Mouse (Mus musculus) forebrain, embryonic 13.5 days (tissue): ENCODE measurements around the gene Cdh22. TPM values are rescaled to one million over a fixed set of nuclear protein-coding genes. Genes with fewer than 3 reads are reported as not detected.

Source experiments
- ATAC-seq: fragments of 200-750 bp; cut with Nextera tagmentation; 2 replicates; pipeline ENCODE4 v1.8.0; 2017
- H3K27ac ChIP-seq: fragments of 300-500 bp; sonication (generic); 2 replicates; pipeline ENCODE4 v1.5.1; 2015; ENCODE audit warnings: inconsistent platforms, mild to moderate bottlenecking, moderate library complexity
- H3K27me3 ChIP-seq: fragments of 300-500 bp; sonication (generic); 2 replicates; pipeline ENCODE4 v1.6.1; 2015; ENCODE audit warnings: mild to moderate bottlenecking, inconsistent platforms
- H3K36me3 ChIP-seq: fragments of 300-500 bp; sonication (generic); 2 replicates; pipeline ENCODE4 v1.6.1; 2015; ENCODE audit warnings: mild to moderate bottlenecking, inconsistent platforms; ENCODE audit not compliant: poor library complexity, severe bottlenecking
- H3K4me1 ChIP-seq: fragments of 300-500 bp; sonication (generic); 2 replicates; pipeline ENCODE4 v1.6.1; 2015; ENCODE audit warnings: inconsistent platforms
- H3K4me2 ChIP-seq: fragments of 300-500 bp; sonication (generic); 2 replicates; pipeline ENCODE4 v1.6.1; 2015; ENCODE audit warnings: inconsistent platforms, mild to moderate bottlenecking, moderate library complexity
- H3K4me3 ChIP-seq: fragments of 300-500 bp; sonication (generic); 2 replicates; pipeline ENCODE4 v1.5.1; 2015; ENCODE audit warnings: mild to moderate bottlenecking, inconsistent platforms
- H3K9ac ChIP-seq: fragments of 300-500 bp; sonication (generic); 2 replicates; pipeline ENCODE4 v1.6.1; 2015; ENCODE audit warnings: mild to moderate bottlenecking, inconsistent platforms
- H3K9me3 ChIP-seq: fragments of 300-500 bp; sonication (generic); replicated peaks from 2 replicates; pipeline ENCODE4 v1.6.1; 2016; ENCODE audit warnings: inconsistent platforms
- WGBS: fragments of 180-500 bp; shearing (Covaris S2); methylation state at CpG from one replicate; pipeline ENCODE4 v1.1.7; 2015; 5-methylcytosine and 5-hydroxymethylcytosine counted together
- polyA plus RNA-seq: library from polyadenylated mRNA; unstranded; fragments of >200 nt; fragmentation: Nextera tagmentation; extraction: Ambion mirVana; gene quantifications from 2 replicates; pipeline ENCODE4 v1.2.1, GENCODE M21; 2015

Gene Cdh22
- polyA plus RNA-seq, 1 experiment from 2014 or later, result 5.0 TPM

DNA sequence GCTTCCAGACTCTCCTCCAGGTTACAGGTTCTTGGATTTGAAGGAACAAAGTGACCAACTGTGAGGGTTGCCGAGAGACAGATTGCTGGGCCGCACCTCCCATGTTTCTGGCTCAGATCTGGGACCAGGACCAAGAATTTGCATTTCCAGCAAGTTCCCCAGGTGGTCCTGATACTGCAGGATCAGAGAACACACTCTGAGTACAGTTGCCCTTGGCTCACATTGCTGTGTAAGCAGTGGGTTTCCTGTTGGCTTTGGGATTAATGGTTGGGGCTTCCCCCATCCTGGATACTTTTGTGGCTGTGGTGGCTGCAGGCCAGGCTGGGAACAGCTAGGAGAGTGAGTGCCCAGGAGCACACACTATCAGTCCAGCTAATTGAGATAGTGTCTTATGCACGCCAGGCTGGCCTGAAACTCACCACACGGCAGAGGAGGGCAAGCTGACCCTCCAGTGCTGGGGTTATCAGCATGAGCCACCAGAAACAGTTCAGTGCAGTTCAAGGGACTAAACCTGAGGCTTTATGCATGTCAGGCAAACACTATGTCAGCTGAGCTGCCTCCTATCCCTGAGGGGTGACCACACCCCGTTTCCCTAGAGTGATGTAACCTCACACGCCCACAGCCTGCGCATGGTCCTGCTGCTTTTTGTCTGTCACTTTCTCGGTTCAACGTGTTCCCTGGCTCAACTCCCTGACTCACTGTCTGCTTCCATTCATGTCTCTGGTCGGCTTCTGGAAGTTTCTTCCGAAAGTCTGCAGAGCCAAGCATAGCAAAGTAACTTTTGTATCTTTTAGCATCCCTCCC is 160.4 kb downstream of the Cdh22 start:
- 48% methylated on average over 11 of the region's 11 CpGs for WGBS
- no peaks in the 10 kb centered on the region for H3K9me3 ChIP-seq
- H3K9ac ChIP-seq, result no peak overlapping the region
- peaks cover 49% of the 10 kb centered on the region for H3K27me3 ChIP-seq
- no peak overlapping the region for H3K4me2 ChIP-seq
- H3K27ac ChIP-seq, result no peak overlapping the region
- peaks cover 69% of the 10 kb centered on the region for H3K4me1 ChIP-seq
- ATAC-seq, result no peak
- no peak overlapping the region for H3K4me3 ChIP-seq
- H3K36me3 ChIP-seq, result no peaks in the 10 kb centered on the region

GRCm38 (mm10) chr2:165073381-165073781 is 161.3 kb downstream of the Cdh22 start:
- Histone ChIP-seq H3K9ac (peak overlapping the region; percentile 12; the same call in 1 of the 2 replicates), H3K27me3 (peaks cover 40% of the 10 kb centered on the region), H3K4me2 (peak overlapping the region; percentile 22), H3K27ac (0 out of 2 replicates have a peak overlapping the region, but pooled peaks have one; percentile 7), H3K36me3 (no peaks in the 10 kb centered on the region), H3K9me3 (no peaks in the 10 kb centered on the region), H3K4me1 (peaks cover 60% of the 10 kb centered on the region), H3K4me3 (no peak overlapping the region)
- no peak; the same call in 1 of the 2 replicates for ATAC-seq
- 15% methylated on average over 9 of the region's 9 CpGs for WGBS

DNA sequence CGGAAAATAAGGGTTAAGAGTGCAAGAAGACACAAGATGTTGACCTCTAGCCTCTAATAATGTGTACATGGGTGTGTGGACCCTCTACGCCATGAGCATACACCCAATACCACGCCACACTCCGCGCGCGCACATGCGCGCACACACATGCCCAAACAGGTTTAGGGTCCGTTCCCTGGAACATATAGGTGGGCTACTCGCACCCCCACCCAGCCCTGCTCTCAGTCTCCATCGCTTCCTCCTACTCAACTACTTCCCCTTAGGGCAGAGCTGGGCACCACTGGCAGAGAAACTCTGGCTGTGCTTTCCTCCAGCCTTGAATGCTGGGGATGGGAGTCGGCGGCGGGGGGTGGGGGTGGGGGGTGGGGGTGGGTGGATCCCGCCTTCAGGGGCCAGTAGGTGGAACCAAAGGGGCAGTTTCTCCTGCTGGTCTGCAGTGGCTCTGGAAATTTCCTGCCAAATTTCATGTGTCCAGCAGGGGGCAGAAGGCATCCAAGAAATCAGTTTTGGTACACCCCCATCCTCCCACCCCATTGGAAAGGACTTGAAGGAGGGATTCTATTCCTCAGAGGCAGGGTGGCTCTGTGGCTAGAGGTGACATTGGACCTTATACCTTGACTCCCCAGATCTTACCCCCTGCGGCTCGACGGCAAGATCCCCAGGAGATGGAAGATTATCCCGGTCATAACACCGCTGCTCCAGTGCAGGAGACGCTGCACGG is 164.4 kb downstream of the Cdh22 start:
- no peak; the same call in 1 of the 2 replicates for ATAC-seq
- Histone ChIP-seq H3K27me3 (peaks cover 35% of the 10 kb centered on the region), H3K9me3 (no peaks in the 10 kb centered on the region), H3K36me3 (no peaks in the 10 kb centered on the region), H3K27ac (no peak overlapping the region), H3K4me3 (no peak overlapping the region), H3K9ac (0 out of 2 replicates have a peak overlapping the region, but pooled peaks have one; percentile 16), H3K4me1 (peaks cover 32% of the 10 kb centered on the region), H3K4me2 (peak overlapping the region; percentile 37)
- WGBS, result 19% methylated on average over 20 of the region's 23 CpGs

GRCm38 (mm10) chr2:165068806-165069205 is 165.8 kb downstream of the Cdh22 start:
- peak overlapping the region; percentile 37; the same call in 1 of the 2 replicates for H3K27ac ChIP-seq
- WGBS, result 80% methylated on average over 2 of the region's 2 CpGs
- no peaks in the 10 kb centered on the region for H3K9me3 ChIP-seq
- H3K4me3 ChIP-seq, result no peak overlapping the region
- H3K27me3 ChIP-seq, result peaks cover 24% of the 10 kb centered on the region
- peak; percentile 58; the same call in 1 of the 2 replicates for ATAC-seq
- no peak overlapping the region for H3K9ac ChIP-seq
- H3K36me3 ChIP-seq, result no peaks in the 10 kb centered on the region
- peaks cover 26% of the 10 kb centered on the region for H3K4me1 ChIP-seq
- no peak overlapping the region for H3K4me2 ChIP-seq

DNA sequence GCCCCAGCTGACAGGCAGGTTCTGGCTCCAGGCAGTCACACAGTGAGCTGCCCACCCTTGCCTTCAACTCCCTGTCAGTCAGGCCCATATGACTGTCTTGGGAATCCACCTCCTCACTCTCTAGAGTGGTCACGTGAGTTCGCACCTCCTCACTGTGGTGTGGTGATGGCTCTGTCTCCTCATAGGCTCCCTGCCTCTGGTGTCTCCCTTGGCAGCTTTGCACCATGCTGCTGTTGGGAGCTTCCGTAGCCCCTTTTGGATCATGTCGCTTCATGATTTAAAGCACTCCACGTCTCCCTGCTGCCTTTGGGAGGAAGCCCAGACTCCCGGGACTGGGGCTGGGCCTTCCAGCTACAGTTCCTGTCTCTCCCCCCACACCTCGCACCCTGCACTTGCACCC is 170.2 kb downstream of the Cdh22 start:
- Histone ChIP-seq H3K27ac (no peak overlapping the region), H3K4me1 (peaks cover 5% of the 10 kb centered on the region; the same call in 1 of the 2 replicates), H3K36me3 (no peaks in the 10 kb centered on the region), H3K4me3 (no peak overlapping the region), H3K9me3 (no peaks in the 10 kb centered on the region), H3K27me3 (no peaks in the 10 kb centered on the region), H3K9ac (no peak overlapping the region), H3K4me2 (no peak overlapping the region)
- peak; percentile 59 for ATAC-seq
- 62% methylated on average over 7 of the region's 7 CpGs for WGBS

GRCm38 (mm10) chr2:165061638-165062433 is 172.8 kb downstream of the Cdh22 start:
- Histone ChIP-seq H3K27ac (no peak overlapping the region), H3K4me3 (no peak overlapping the region), H3K9ac (no peak overlapping the region), H3K4me2 (no peak overlapping the region), H3K4me1 (peaks cover 5% of the 10 kb centered on the region; the same call in 1 of the 2 replicates), H3K36me3 (no peaks in the 10 kb centered on the region), H3K9me3 (no peaks in the 10 kb centered on the region), H3K27me3 (peaks cover 6% of the 10 kb centered on the region; the same call in 1 of the 2 replicates)
- no peak for ATAC-seq
- 86% methylated on average over 16 of the region's 16 CpGs for WGBS

Other genes starting within 250 kb of the Cdh22 start
- gene Ncoa5, start 200.0 kb downstream of the Cdh22 start, polyA plus RNA-seq, result 131 and 134 TPM in 2 replicates
- gene Cd40, start 179.2 kb downstream of the Cdh22 start, polyA plus RNA-seq, result 5.4 and 6.6 TPM in 2 replicates
- gene 1700025C18Rik, start 144.1 kb downstream of the Cdh22 start, polyA plus RNA-seq, result not detected in 2 replicates
- 63.8 and 67.2 TPM in 2 replicates for gene Slc35c2, start 53.0 kb upstream of the Cdh22 start, polyA plus RNA-seq
- 90.5 and 101 TPM in 2 replicates for gene Elmo2, start 91.6 kb upstream of the Cdh22 start, polyA plus RNA-seq
- gene Zfp663, start 133.9 kb upstream of the Cdh22 start, polyA plus RNA-seq, result 5.7 and 6.1 TPM in 2 replicates
- 13.6 and 15.5 TPM in 2 replicates for gene Zfp334, start 153.4 kb upstream of the Cdh22 start, polyA plus RNA-seq
- gene Ocstamp, start 165.6 kb upstream of the Cdh22 start, polyA plus RNA-seq, result not detected in 2 replicates
- 2.8 and 3.1 TPM in 2 replicates for gene Slc13a3, start 238.4 kb upstream of the Cdh22 start, polyA plus RNA-seq